Mouse (Mus musculus) hindbrain, embryonic 14.5 days (tissue): ENCODE measurements around the gene Itgb3. TPM values are rescaled to one million over a fixed set of nuclear protein-coding genes. Genes with fewer than 3 reads are reported as not detected.

Experiments
- ATAC-seq: fragments of 200-750 bp; cut with Nextera tagmentation; 2 replicates; pipeline ENCODE4 v1.8.0; 2017; ENCODE audit warnings: moderate number of reproducible peaks, mild to moderate bottlenecking, moderate TSS enrichment, moderate library complexity; ENCODE audit not compliant: low FRiP score
- DNase-seq: peaks from one replicate; pipeline ENCODE4 v3.0.0-alpha.2; 2015; ENCODE audit warnings: low spot score
- H3K27ac ChIP-seq: fragments of 300-500 bp; sonication (generic); 2 replicates; pipeline ENCODE4 v1.5.1; 2014; ENCODE audit warnings: mild to moderate bottlenecking, moderate library complexity
- H3K27me3 ChIP-seq: fragments of 300-500 bp; sonication (generic); 2 replicates; pipeline ENCODE4 v1.6.1; 2014; ENCODE audit warnings: mild to moderate bottlenecking, low read length, mixed read lengths; ENCODE audit not compliant: control insufficient read depth, insufficient read depth
- H3K36me3 ChIP-seq: fragments of 300-500 bp; sonication (generic); replicated peaks from 2 replicates; pipeline ENCODE4 v1.6.1; 2014; ENCODE audit not compliant: control insufficient read depth, insufficient read depth
- H3K4me1 ChIP-seq: fragments of 300-500 bp; sonication (generic); replicated peaks from 2 replicates; pipeline ENCODE4 v1.6.1; 2014; ENCODE audit warnings: antibody characterized with exemption, low read length, mixed read lengths; ENCODE audit not compliant: control insufficient read depth, insufficient read depth
- H3K4me2 ChIP-seq: fragments of 300-500 bp; sonication (generic); replicated peaks from 2 replicates; pipeline ENCODE4 v1.6.1; 2014; ENCODE audit warnings: mild to moderate bottlenecking, moderate library complexity
- H3K4me3 ChIP-seq: fragments of 300-500 bp; sonication (generic); replicated peaks from 2 replicates; pipeline ENCODE4 v1.5.1; 2014; ENCODE audit warnings: mild to moderate bottlenecking, low read length
- H3K9ac ChIP-seq: fragments of 300-500 bp; sonication (generic); 2 replicates; pipeline ENCODE4 v1.6.1; 2014
- H3K9me3 ChIP-seq: fragments of 300-500 bp; sonication (generic); 2 replicates; pipeline ENCODE4 v1.6.1; 2016; ENCODE audit warnings: low read length; ENCODE audit not compliant: control insufficient read depth
- WGBS: fragments of 180-500 bp; shearing (Covaris S2); extraction: QIAGEN DNeasy Blood & Tissue Kit; methylation state at CpG from one replicate; pipeline ENCODE4 v1.1.7; 2014; 5-methylcytosine and 5-hydroxymethylcytosine counted together
- polyA plus RNA-seq: library from polyadenylated mRNA; unstranded; fragments of >200 nt; fragmentation: Nextera tagmentation; extraction: Ambion mirVana; gene quantifications from 2 replicates; pipeline ENCODE4 v1.2.1, GENCODE M21; 2014

The Itgb3 gene
- polyA plus RNA-seq, 1 experiment from 2014 or later = 0.43 TPM

DNA sequence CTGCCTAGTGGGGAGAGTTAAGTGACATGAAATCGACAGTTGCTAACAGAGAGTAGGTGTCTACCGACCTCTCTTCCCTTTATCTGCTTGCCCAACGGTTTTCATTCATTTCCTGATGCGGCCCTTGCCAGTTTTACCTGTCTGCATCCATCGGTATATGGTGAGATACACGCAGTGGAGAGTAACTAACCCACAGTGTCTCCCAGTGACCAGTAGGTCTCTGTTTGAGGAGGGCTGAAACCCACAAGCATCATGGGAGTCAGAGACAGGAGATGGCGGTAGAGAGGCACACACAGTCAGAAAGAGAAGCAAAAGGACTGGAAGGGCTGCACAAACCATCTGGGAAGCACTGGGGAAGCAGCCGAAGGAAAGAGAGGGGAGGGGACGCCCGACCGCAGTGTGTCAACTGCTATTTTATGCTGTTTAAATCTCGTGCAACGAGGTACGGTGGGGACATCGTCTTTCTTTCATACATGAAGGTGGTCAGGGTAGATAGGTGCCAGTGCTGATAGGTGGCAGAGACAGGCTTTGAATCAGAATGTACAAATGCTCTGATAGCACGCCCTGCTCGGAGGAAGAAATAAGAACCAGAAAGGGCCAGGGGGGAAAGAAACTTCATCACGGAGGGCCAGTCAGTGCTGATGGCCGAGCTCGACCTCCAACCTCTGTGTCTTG is 53.9 kb downstream of the Itgb3 start:
- no peaks in the 10 kb centered on the region for H3K36me3 ChIP-seq
- no peak overlapping the region for H3K4me2 ChIP-seq
- no peaks in the 10 kb centered on the region for H3K9me3 ChIP-seq
- H3K4me3 ChIP-seq = no peak overlapping the region
- no peak overlapping the region for H3K27ac ChIP-seq
- no peak overlapping the region for H3K9ac ChIP-seq
- 83% methylated on average over 20 of the region's 20 CpGs for WGBS
- no peaks in the 10 kb centered on the region for H3K4me1 ChIP-seq
- ATAC-seq (no peak), DNase-seq (no peak)
- H3K27me3 ChIP-seq = no peaks in the 10 kb centered on the region

- Histone ChIP-seq H3K9ac (no peak overlapping the region), H3K27me3 (no peaks in the 10 kb centered on the region), H3K4me2 (no peak overlapping the region), H3K36me3 (no peaks in the 10 kb centered on the region), H3K4me1 (no peaks in the 10 kb centered on the region), H3K27ac (no peak overlapping the region), H3K9me3 (no peaks in the 10 kb centered on the region), H3K4me3 (no peak overlapping the region)
- ATAC-seq = no peak
- DNase-seq = no peak
- 92% methylated on average over 11 of the region's 11 CpGs for WGBS
These were observed 54.8 kb downstream of the Itgb3 start for GRCm38 (mm10) chr11:104662573-104662972.

GRCm38 (mm10) chr11:104663241-104663877 is 55.6 kb downstream of the Itgb3 start:
- no peak for ATAC-seq
- H3K9ac ChIP-seq = no peak overlapping the region
- H3K27ac ChIP-seq = no peak overlapping the region
- DNase-seq = no peak
- no peaks in the 10 kb centered on the region for H3K9me3 ChIP-seq
- H3K4me3 ChIP-seq = no peak overlapping the region
- H3K4me2 ChIP-seq = no peak overlapping the region
- 80% methylated on average over 6 of the region's 6 CpGs for WGBS
- H3K4me1 ChIP-seq = no peaks in the 10 kb centered on the region
- H3K36me3 ChIP-seq = no peaks in the 10 kb centered on the region
- no peaks in the 10 kb centered on the region for H3K27me3 ChIP-seq

GRCm38 (mm10) chr11:104663878-104664261 is 56.1 kb downstream of the Itgb3 start:
- Histone ChIP-seq H3K4me2 (no peak overlapping the region), H3K4me1 (no peaks in the 10 kb centered on the region), H3K4me3 (no peak overlapping the region), H3K27me3 (no peaks in the 10 kb centered on the region), H3K9ac (no peak overlapping the region), H3K9me3 (no peaks in the 10 kb centered on the region), H3K27ac (no peak overlapping the region), H3K36me3 (no peaks in the 10 kb centered on the region)
- ATAC-seq (no peak), DNase-seq (no peak)
- WGBS = 81% methylated on average over 3 of the region's 3 CpGs

- H3K4me2 ChIP-seq = no peak overlapping the region
- no peaks in the 10 kb centered on the region for H3K4me1 ChIP-seq
- no peak overlapping the region for H3K27ac ChIP-seq
- no peaks in the 10 kb centered on the region for H3K9me3 ChIP-seq
- no peak overlapping the region for H3K4me3 ChIP-seq
- no peaks in the 10 kb centered on the region for H3K36me3 ChIP-seq
- DNase-seq (no peak), ATAC-seq (no peak)
- H3K9ac ChIP-seq = no peak overlapping the region
- H3K27me3 ChIP-seq = no peaks in the 10 kb centered on the region
These were observed 56.6 kb downstream of the Itgb3 start for GRCm38 (mm10) chr11:104664441-104664840.

DNA sequence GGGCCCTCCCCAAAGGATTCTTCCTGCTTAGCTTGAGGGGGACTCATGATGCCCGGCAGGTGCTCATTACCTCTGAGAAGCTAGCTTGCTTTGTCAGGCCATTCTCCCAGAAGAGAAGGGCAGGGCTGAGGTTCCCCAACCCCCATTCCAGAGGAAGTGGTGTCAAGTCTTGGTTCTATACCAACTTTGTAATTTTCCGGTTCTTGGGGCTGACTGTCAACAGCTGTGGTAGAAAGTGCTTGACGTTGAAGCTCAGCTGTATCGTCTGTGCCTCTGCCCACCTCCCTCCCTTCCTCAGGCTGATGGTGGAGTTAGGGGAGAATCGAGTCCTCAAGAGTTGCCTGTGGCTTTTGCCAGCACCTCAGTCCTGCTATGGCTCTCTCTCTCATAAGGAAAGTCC is 59.6 kb downstream of the Itgb3 start:
- DNase-seq = no peak
- Histone ChIP-seq H3K4me1 (no peaks in the 10 kb centered on the region), H3K27me3 (no peaks in the 10 kb centered on the region), H3K36me3 (no peaks in the 10 kb centered on the region), H3K27ac (no peak overlapping the region), H3K9me3 (no peaks in the 10 kb centered on the region), H3K4me3 (no peak overlapping the region), H3K9ac (no peak overlapping the region), H3K4me2 (no peak overlapping the region)
- no peak for ATAC-seq
- 78% methylated on average over 5 of the region's 5 CpGs for WGBS

DNA sequence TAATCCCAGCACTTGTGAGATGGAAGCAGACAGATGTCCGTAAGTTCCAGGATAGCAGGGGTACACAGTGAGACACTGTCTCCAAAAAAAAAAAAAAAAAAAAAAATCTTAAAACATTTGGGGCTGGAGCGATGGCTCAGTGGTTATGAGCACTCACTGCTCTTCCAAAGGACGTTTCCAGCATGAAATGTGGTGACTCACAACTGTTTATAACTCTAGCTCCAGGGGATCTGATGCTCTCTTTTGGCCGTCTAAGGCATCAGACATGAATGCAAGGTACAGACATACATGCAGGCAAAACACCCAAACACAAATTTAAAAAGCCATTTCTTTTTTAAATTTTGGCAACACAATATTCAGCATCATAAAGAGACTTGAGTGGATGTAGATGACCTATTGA is 65.6 kb downstream of the Itgb3 start:
- no peaks in the 10 kb centered on the region for H3K36me3 ChIP-seq
- DNase-seq = no peak
- WGBS = 71% methylated on average over 4 of the region's 4 CpGs
- H3K27ac ChIP-seq = no peak overlapping the region
- no peaks in the 10 kb centered on the region for H3K9me3 ChIP-seq
- no peak for ATAC-seq
- no peak overlapping the region for H3K4me3 ChIP-seq
- H3K4me2 ChIP-seq = no peak overlapping the region
- H3K4me1 ChIP-seq = no peaks in the 10 kb centered on the region
- no peak overlapping the region for H3K9ac ChIP-seq
- H3K27me3 ChIP-seq = no peaks in the 10 kb centered on the region

- 94% methylated on average over 11 of the region's 11 CpGs for WGBS
- Histone ChIP-seq H3K4me3 (no peak overlapping the region), H3K27me3 (no peaks in the 10 kb centered on the region), H3K36me3 (no peaks in the 10 kb centered on the region), H3K4me1 (no peaks in the 10 kb centered on the region), H3K27ac (no peak overlapping the region), H3K4me2 (no peak overlapping the region), H3K9ac (no peak overlapping the region), H3K9me3 (no peaks in the 10 kb centered on the region)
- DNase-seq (no peak), ATAC-seq (no peak)
These were observed 67.0 kb downstream of the Itgb3 start for GRCm38 (mm10) chr11:104674768-104675167.

DNA sequence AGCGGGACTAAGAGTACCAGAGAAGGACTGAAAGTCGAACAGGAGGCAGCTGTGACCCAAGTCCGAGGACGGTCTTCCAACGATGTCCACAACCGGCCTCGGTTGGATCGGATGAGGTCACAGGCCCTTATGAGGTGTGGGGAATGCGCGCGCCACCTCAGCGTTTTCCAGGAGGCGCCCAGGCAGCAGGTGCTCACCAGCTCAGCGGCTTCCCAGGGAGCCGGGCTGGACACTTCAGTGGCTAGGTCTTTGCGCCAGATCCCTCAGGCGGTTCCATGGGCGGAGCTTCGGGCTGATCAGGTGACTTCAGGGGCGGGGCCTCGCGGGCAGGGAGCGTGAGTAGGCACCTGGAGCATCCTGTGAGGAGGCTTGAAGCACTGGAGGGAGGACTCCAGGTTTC is 77.7 kb downstream of the Itgb3 start, which contains the start of gene Gm11639:
Gene Gm11639 (plus strand): TSS at position 160 of the 400 bp plus-strand sequence.
- Histone ChIP-seq H3K4me1 (no peaks in the 10 kb centered on the region), H3K27ac (no peak within 1 kb of the TSS), H3K9ac (no peak within 1 kb of the TSS), H3K27me3 (no peaks in the 10 kb centered on the region), H3K36me3 (no peaks in the 10 kb centered on the region), H3K4me3 (no peak within 1 kb of the TSS), H3K4me2 (peak within 1 kb of the TSS; percentile 19; the same call in 1 of the 2 replicates), H3K9me3 (no peaks in the 10 kb centered on the region)
- ATAC-seq (no peak), DNase-seq (no peak)
- 31% methylated on average over 23 of the region's 23 CpGs for WGBS
